Mouse (Mus musculus) G1E (cell line): ENCODE data around the gene Nav1.

ENCODE experiments used
- CTCF ChIP-seq: IDR thresholded peaks from 2 replicates; pipeline ENCODE4 v1.5.1; 2012; ENCODE audit warnings: low read depth, low read length, inconsistent platforms, mixed read lengths
- GATA1 ChIP-seq: IDR thresholded peaks from 2 replicates; pipeline ENCODE4 v1.6.1; 2012; ENCODE audit warnings: borderline replicate concordance, low read length, inconsistent platforms, mixed read lengths

GRCm38 (mm10) chr1:135633478-135633877 lies 26.4 kb upstream of the Nav1 start:
- TF ChIP-seq GATA1 = no peak
- no peak for TF ChIP-seq CTCF
